Mouse (Mus musculus) brain, embryonic 14.5 days (tissue): Measurements from ENCODE around the gene 1700023F06Rik. TPM values are rescaled to one million over a fixed set of nuclear protein-coding genes. Genes with fewer than 3 reads are reported as not detected.

Source experiments
- DNase-seq: peaks from one replicate; pipeline ENCODE4 v3.0.0-alpha.2; 2011; ENCODE audit warnings: low read depth
- CTCF ChIP-seq: fragments of 200-500 bp; IDR thresholded peaks from 2 replicates; pipeline ENCODE4 v1.5.1; 2012; ENCODE audit warnings: inconsistent platforms, mild to moderate bottlenecking, moderate library complexity, borderline replicate concordance; ENCODE audit not compliant: insufficient read depth, insufficient read length; ENCODE audit errors: extremely low read depth
- POLR2A ChIP-seq: fragments of 200-500 bp; IDR thresholded peaks from 2 replicates; pipeline ENCODE4 v1.6.1; 2012; ENCODE audit warnings: mild to moderate bottlenecking, inconsistent platforms, borderline replicate concordance; ENCODE audit not compliant: poor library complexity, insufficient read depth, insufficient read length, severe bottlenecking; ENCODE audit errors: extremely low read depth
- polyA plus RNA-seq: library from polyadenylated mRNA; depleted of rRNA; stranded (reverse); fragments of >200 nt; gene quantifications from 2 replicates; pipeline ENCODE4 v1.2.3, GENCODE M21; 2012

1700023F06Rik gene
- polyA plus RNA-seq, 1 experiment: 1.7 TPM

GRCm38 (mm10) chr11:103171703-103172391, 36.5 kb downstream of the 1700023F06Rik start:
- no peak for TF ChIP-seq POLR2A
- no peak for TF ChIP-seq CTCF
- no peak for DNase-seq

GRCm38 (mm10) chr11:103171286-103171620, 37.1 kb downstream of the 1700023F06Rik start:
- DNase-seq: no peak
- TF ChIP-seq CTCF (no peak), POLR2A (no peak)

- DNase-seq: peak; percentile 77
- TF ChIP-seq POLR2A: no peak
- no peak for TF ChIP-seq CTCF
These were observed 37.7 kb downstream of the 1700023F06Rik start, which contains the start of gene Fmnl1 for GRCm38 (mm10) chr11:103170494-103171285. Fmnl1 (plus strand) TSS chr11:103171107.

DNA sequence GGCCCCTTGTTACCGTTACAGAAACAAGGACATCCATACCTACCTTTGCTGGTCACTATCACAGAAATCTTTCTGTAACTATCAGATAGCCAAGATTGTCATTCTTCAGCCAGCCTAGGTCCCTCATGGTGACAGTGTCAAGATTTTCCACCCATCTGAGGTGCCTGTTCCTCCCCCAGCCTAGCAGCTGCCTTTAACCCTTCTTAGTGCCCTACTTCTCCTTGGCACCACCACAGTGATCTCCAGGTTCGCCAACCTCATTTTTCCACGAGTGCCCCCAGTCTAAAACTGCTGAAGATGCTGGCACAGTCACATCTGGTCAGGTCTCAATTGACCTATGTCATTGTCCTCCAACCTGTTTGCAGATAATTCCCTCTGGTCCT, 38.3 kb downstream of the 1700023F06Rik start:
- no peak for TF ChIP-seq POLR2A
- no peak for TF ChIP-seq CTCF
- DNase-seq: no peak

GRCm38 (mm10) chr11:103169664-103170063, 38.7 kb downstream of the 1700023F06Rik start:
- TF ChIP-seq CTCF (no peak), POLR2A (no peak)
- DNase-seq: no peak

GRCm38 (mm10) chr11:103168690-103169390, 39.5 kb downstream of the 1700023F06Rik start:
- peak; percentile 79 for DNase-seq
- TF ChIP-seq POLR2A (no peak), CTCF (peak; percentile 88)

DNA sequence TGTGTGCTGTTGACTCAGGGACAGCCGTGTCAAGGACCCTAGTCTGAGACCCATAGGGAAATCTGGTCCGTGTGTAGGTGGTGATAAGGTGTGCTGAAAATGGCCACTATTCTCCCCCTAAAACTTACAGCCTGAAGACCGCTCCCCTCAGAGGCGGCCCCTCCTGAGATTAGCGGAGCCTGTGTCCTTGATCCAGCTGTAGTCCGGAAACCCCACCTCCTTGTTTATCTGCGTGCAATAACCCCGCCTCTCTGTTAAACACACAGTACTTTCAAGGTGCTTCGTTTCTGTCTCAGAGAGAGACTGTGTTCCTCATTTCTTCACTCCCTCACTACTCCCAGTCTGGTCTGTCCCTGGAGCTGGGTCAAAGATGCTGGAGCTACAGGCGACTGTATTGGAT, 44.0 kb downstream of the 1700023F06Rik start:
- TF ChIP-seq POLR2A: no peak
- no peak for TF ChIP-seq CTCF
- no peak for DNase-seq

DNA sequence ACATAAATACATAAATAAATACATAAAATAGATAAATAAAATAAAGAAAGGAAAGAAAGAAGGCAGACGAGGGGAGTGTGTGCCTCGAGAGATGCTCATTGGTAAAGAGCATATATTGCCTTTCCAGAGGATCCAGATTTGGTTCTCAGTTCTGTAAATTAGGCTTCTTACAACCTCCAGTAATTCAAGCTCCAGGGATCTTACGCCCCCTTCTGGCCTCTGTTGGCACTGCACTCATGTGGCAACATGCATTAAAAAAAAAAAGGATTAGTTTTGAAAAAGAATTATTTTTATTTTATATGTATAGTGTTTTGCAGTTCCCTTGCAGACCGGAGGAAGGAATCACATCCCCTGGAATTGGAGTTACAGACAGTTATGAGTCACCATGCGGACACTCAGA, 46.2 kb downstream of the 1700023F06Rik start:
- peak; percentile 24; the same call in 1 of the 2 replicates for TF ChIP-seq CTCF
- no peak for TF ChIP-seq POLR2A
- DNase-seq: no peak

- TF ChIP-seq POLR2A (no peak), CTCF (no peak)
- DNase-seq: no peak
These were observed 46.9 kb downstream of the 1700023F06Rik start for GRCm38 (mm10) chr11:103161449-103161848.

DNA sequence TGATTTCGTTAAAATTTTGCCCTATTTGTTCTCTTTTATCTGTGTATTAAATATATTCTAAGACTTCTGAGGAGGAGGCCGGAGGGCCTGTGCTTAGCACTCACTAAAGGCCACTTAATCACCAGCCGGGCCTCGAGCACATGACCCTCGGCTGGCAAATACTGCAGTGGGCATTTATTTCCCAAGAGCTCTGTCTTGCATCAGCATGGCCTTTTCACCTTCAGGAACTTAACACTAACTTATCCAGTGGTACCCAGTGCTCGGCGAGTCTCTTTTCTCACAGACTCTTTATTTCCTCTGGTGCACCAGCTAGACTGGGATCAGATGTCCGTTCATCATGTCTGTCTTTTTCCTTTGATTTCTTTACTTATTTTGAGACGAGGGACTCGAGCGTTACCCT, 47.6 kb downstream of the 1700023F06Rik start:
- TF ChIP-seq CTCF (no peak), POLR2A (no peak)
- DNase-seq: no peak
